Mouse (Mus musculus): ENCODE results near the gene Dok3.

GRCm38 (mm10) chr13:55482542-55482941 is 46.6 kb downstream of the Dok3 start:
- TF ChIP-seq USF1 (IDR thresholded peaks at IDR 0.05; ENCODE audit: low read depth) = no peak
- TF ChIP-seq CTCF (IDR thresholded peaks at IDR 0.05; ENCODE audit: control insufficient read depth, insufficient read depth, insufficient read length) = no peak
- TF ChIP-seq MAX (IDR thresholded peaks at IDR 0.05) = no peak
- no peak for TF ChIP-seq MYOD1 (IDR thresholded peaks at IDR 0.05; ENCODE audit: control insufficient read depth, insufficient read length, low read depth)
- TF ChIP-seq MYOG (IDR thresholded peaks at IDR 0.05; ENCODE audit: control insufficient read depth, extremely low read depth, insufficient read length) = no peak
- no peak for TF ChIP-seq CEBPB (IDR thresholded peaks at IDR 0.05; ENCODE audit: low read depth)

Measured in C2C12 (cell line).